Mouse (Mus musculus): ENCODE results near the gene Pgm1. TPM values are rescaled to one million over a fixed set of nuclear protein-coding genes. Genes with fewer than 3 reads are reported as not detected.

Gene Pgm1
- polyA plus RNA-seq, 1 experiment, result 95.6 TPM

- Histone ChIP-seq H3K36me3 (ENCODE audit: control insufficient read depth, insufficient read depth) (no peaks in the 10 kb centered on the region), H3K4me2 (ENCODE audit: low read depth) (no peak overlapping the region), H3ac (ENCODE audit: control insufficient read depth, insufficient read length) (no peak overlapping the region), H3K79me2 (ENCODE audit: control insufficient read depth, insufficient read depth) (no peaks in the 10 kb centered on the region), H3K27me3 (ENCODE audit: control insufficient read depth, insufficient read depth, insufficient read length) (no peaks in the 10 kb centered on the region), H3K4me3 (no peak overlapping the region)
- no peak for TF ChIP-seq MAX (IDR thresholded peaks at IDR 0.05; ENCODE audit: low read depth)
- TF ChIP-seq USF1 (IDR thresholded peaks at IDR 0.05; ENCODE audit: low read depth), result no peak
- TF ChIP-seq CEBPB (IDR thresholded peaks at IDR 0.05; ENCODE audit: insufficient read depth, poor library complexity, severe bottlenecking), result no peak
- TF ChIP-seq TCF12 (IDR thresholded peaks at IDR 0.05; ENCODE audit: insufficient read depth, poor library complexity, severe bottlenecking), result no peak
- TF ChIP-seq POLR2A (IDR thresholded peaks at IDR 0.05; ENCODE audit: insufficient read length, low read depth), result no peak
- TF ChIP-seq REST (IDR thresholded peaks at IDR 0.05; ENCODE audit: insufficient read depth, insufficient read length), result no peak
- no peak for TF ChIP-seq POLR2AphosphoS2 (IDR thresholded peaks at IDR 0.05; ENCODE audit: insufficient read length, low read depth)
- no peak for TF ChIP-seq MYOD1 (IDR thresholded peaks at IDR 0.05; ENCODE audit: control insufficient read depth in 1 of 3, insufficient read length in 2 of 3, low read depth in 2 of 3)
- no peak for TF ChIP-seq SRF (IDR thresholded peaks at IDR 0.05; ENCODE audit: control insufficient read depth, insufficient read length, low read depth)
- no peak for TF ChIP-seq TCF3 (IDR thresholded peaks at IDR 0.05; ENCODE audit: insufficient read length, low read depth)
- TF ChIP-seq E2F4 (IDR thresholded peaks at IDR 0.05; ENCODE audit: insufficient read depth), result no peak
- no peak for TF ChIP-seq MYOG (IDR thresholded peaks at IDR 0.05; ENCODE audit: control insufficient read depth in 1 of 3, insufficient read depth in 1 of 3, insufficient read length in 2 of 3, low read depth in 2 of 3)
Observed at GRCm38 (mm10) chr4:100010916-100011315, 81.7 kb downstream of the Pgm1 start.

DNA sequence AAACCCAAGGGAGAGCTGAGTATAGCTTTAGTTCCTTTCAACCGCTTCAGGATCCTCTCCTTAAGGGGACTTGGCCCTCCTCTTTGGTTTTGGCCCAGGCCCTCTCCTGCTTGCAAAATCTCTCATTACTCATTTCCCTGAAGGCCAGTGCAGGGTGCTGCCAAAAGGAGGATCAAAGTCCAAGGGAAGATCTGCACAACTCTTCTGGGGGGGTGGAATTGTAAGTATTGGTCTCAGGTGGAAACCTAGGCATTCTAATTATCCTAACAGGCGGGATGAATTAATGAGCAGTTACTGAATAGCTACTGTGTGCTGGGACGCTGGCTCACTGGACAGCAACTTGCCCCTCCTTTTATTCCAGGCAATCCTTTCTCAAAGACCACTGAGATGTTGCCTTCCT is 82.3 kb downstream of the Pgm1 start:
- no peaks in the 10 kb centered on the region for H3K36me3 ChIP-seq (ENCODE audit: control insufficient read depth, insufficient read depth)
- no peak overlapping the region for H3K4me2 ChIP-seq (ENCODE audit: low read depth)
- no peaks in the 10 kb centered on the region for H3K79me2 ChIP-seq (ENCODE audit: control insufficient read depth, insufficient read depth)
- H3ac ChIP-seq (ENCODE audit: control insufficient read depth, insufficient read length), result no peak overlapping the region
- H3K27me3 ChIP-seq (ENCODE audit: control insufficient read depth, insufficient read depth, insufficient read length), result no peaks in the 10 kb centered on the region
- TF ChIP-seq POLR2A (IDR thresholded peaks at IDR 0.05; ENCODE audit: insufficient read length, low read depth) (no peak), TCF12 (IDR thresholded peaks at IDR 0.05; ENCODE audit: insufficient read depth, poor library complexity, severe bottlenecking) (no peak), TCF3 (IDR thresholded peaks at IDR 0.05; ENCODE audit: insufficient read length, low read depth) (no peak), E2F4 (IDR thresholded peaks at IDR 0.05; ENCODE audit: insufficient read depth) (no peak), POLR2AphosphoS2 (IDR thresholded peaks at IDR 0.05; ENCODE audit: insufficient read length, low read depth) (no peak), SRF (IDR thresholded peaks at IDR 0.05; ENCODE audit: control insufficient read depth, insufficient read length, low read depth) (no peak), USF1 (IDR thresholded peaks at IDR 0.05; ENCODE audit: low read depth) (no peak), MYOG (IDR thresholded peaks at IDR 0.05; ENCODE audit: control insufficient read depth in 1 of 3, insufficient read depth in 1 of 3, insufficient read length in 2 of 3, low read depth in 2 of 3) (no peak), MAX (IDR thresholded peaks at IDR 0.05; ENCODE audit: low read depth) (no peak), REST (IDR thresholded peaks at IDR 0.05; ENCODE audit: insufficient read depth, insufficient read length) (no peak), CEBPB (IDR thresholded peaks at IDR 0.05; ENCODE audit: insufficient read depth, poor library complexity, severe bottlenecking) (no peak)
- no peak overlapping the region for H3K4me3 ChIP-seq

DNA sequence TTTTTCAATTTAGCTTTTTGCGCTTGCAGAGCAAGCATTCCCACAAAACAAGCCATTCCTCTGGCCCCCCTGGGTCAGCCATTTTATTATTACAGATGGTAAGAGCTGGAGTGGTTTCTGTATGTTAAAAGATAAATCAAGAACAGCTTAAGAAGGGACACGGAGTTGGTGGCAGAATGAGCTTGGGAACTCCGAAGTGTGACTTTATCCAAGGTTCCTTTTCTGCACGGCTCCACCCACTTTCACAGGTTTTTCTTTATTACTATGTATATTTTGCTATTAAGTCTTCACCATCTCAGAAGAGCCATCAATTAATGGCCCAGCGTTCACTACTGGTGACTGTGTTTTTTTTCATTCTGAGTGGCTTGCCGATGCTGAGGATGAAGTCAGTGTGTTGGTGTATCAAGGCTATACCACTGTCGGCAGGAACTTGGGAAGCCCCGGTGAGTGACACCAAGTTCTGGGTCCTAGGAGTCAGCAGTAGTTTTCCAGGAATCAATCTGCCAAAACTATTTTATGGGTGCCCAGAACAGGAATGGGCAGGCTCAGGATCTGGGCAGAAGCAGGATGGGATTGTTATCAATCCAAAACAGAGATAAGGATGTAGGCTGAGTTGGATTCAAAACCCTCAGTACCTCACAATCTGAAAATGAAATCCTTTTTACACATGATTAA is 83.3 kb downstream of the Pgm1 start:
- H3K79me2 ChIP-seq (ENCODE audit: control insufficient read depth, insufficient read depth), result no peaks in the 10 kb centered on the region
- no peak overlapping the region for H3K4me3 ChIP-seq
- no peaks in the 10 kb centered on the region for H3K27me3 ChIP-seq (ENCODE audit: control insufficient read depth, insufficient read depth, insufficient read length)
- H3K36me3 ChIP-seq (ENCODE audit: control insufficient read depth, insufficient read depth), result no peaks in the 10 kb centered on the region
- TF ChIP-seq POLR2AphosphoS2 (IDR thresholded peaks at IDR 0.05; ENCODE audit: insufficient read length, low read depth), result no peak
- TF ChIP-seq REST (IDR thresholded peaks at IDR 0.05; ENCODE audit: insufficient read depth, insufficient read length), result no peak
- TF ChIP-seq MYOD1 (IDR thresholded peaks at IDR 0.05; ENCODE audit: control insufficient read depth in 1 of 3, insufficient read length in 2 of 3, low read depth in 2 of 3), result no peak
- TF ChIP-seq MYOG (IDR thresholded peaks at IDR 0.05; ENCODE audit: control insufficient read depth in 1 of 3, insufficient read depth in 1 of 3, insufficient read length in 2 of 3, low read depth in 2 of 3), result no peak
- no peak for TF ChIP-seq CEBPB (IDR thresholded peaks at IDR 0.05; ENCODE audit: insufficient read depth, poor library complexity, severe bottlenecking)
- TF ChIP-seq E2F4 (IDR thresholded peaks at IDR 0.05; ENCODE audit: insufficient read depth), result no peak
- TF ChIP-seq SRF (IDR thresholded peaks at IDR 0.05; ENCODE audit: control insufficient read depth, insufficient read length, low read depth), result no peak
- TF ChIP-seq TCF3 (IDR thresholded peaks at IDR 0.05; ENCODE audit: insufficient read length, low read depth), result no peak
- TF ChIP-seq MAX (IDR thresholded peaks at IDR 0.05; ENCODE audit: low read depth), result no peak
- no peak for TF ChIP-seq POLR2A (IDR thresholded peaks at IDR 0.05; ENCODE audit: insufficient read length, low read depth)
- no peak for TF ChIP-seq USF1 (IDR thresholded peaks at IDR 0.05; ENCODE audit: low read depth)
- TF ChIP-seq TCF12 (IDR thresholded peaks at IDR 0.05; ENCODE audit: insufficient read depth, poor library complexity, severe bottlenecking), result no peak
- no peak overlapping the region for H3K4me2 ChIP-seq (ENCODE audit: low read depth)
- no peak overlapping the region for H3ac ChIP-seq (ENCODE audit: control insufficient read depth, insufficient read length)

- Histone ChIP-seq H3K27me3 (ENCODE audit: control insufficient read depth, insufficient read depth, insufficient read length) (no peaks in the 10 kb centered on the region), H3K4me2 (ENCODE audit: low read depth) (no peak overlapping the region), H3K36me3 (ENCODE audit: control insufficient read depth, insufficient read depth) (no peaks in the 10 kb centered on the region), H3K4me3 (no peak overlapping the region), H3K79me2 (ENCODE audit: control insufficient read depth, insufficient read depth) (no peaks in the 10 kb centered on the region), H3ac (ENCODE audit: control insufficient read depth, insufficient read length) (no peak overlapping the region)
- TF ChIP-seq CEBPB (IDR thresholded peaks at IDR 0.05; ENCODE audit: insufficient read depth, poor library complexity, severe bottlenecking), result no peak
Observed at GRCm38 (mm10) chr4:100027773-100028172, 98.6 kb downstream of the Pgm1 start.

- H3K79me2 ChIP-seq (ENCODE audit: control insufficient read depth, insufficient read depth), result no peaks in the 10 kb centered on the region
- no peaks in the 10 kb centered on the region for H3K36me3 ChIP-seq (ENCODE audit: control insufficient read depth, insufficient read depth)
- no peak overlapping the region for H3K4me2 ChIP-seq (ENCODE audit: low read depth)
- H3ac ChIP-seq (ENCODE audit: control insufficient read depth, insufficient read length), result no peak overlapping the region
- H3K27me3 ChIP-seq (ENCODE audit: control insufficient read depth, insufficient read depth, insufficient read length), result no peaks in the 10 kb centered on the region
- no peak overlapping the region for H3K4me3 ChIP-seq
- TF ChIP-seq REST (IDR thresholded peaks at IDR 0.05; ENCODE audit: insufficient read depth, insufficient read length) (no peak), USF1 (IDR thresholded peaks at IDR 0.05; ENCODE audit: low read depth) (no peak), CEBPB (IDR thresholded peaks at IDR 0.05; ENCODE audit: insufficient read depth, poor library complexity, severe bottlenecking) (no peak), MAX (IDR thresholded peaks at IDR 0.05; ENCODE audit: low read depth) (no peak), POLR2AphosphoS2 (IDR thresholded peaks at IDR 0.05; ENCODE audit: insufficient read length, low read depth) (no peak), MYOG (IDR thresholded peaks at IDR 0.05; ENCODE audit: control insufficient read depth in 1 of 3, insufficient read depth in 1 of 3, insufficient read length in 2 of 3, low read depth in 2 of 3) (no peak)
Observed at GRCm38 (mm10) chr4:100028641-100029040, 99.4 kb downstream of the Pgm1 start.
